Mouse (Mus musculus): Measurements from ENCODE around the gene Ypel4. TPM values are rescaled to one million over a fixed set of nuclear protein-coding genes. Genes with fewer than 3 reads are reported as not detected.
A peak's percentile ranks its signal among the peaks of the same experiment; 100 is the strongest.

Ypel4 gene
- 21.8 and 24.7 TPM in 2 replicates for polyA plus RNA-seq (2015; fragmentation: Nextera tagmentation; extraction: Ambion mirVana)

- peak; percentile 84 for ATAC-seq
- Histone ChIP-seq H3K27ac (ENCODE audit: low read length) (peak within 1 kb of the TSS; percentile 82), H3K9me3 (ENCODE audit: control insufficient read depth, low read length) (no peaks in the 10 kb centered on the region), H3K36me3 (ENCODE audit: control insufficient read depth, insufficient read depth) (no peaks in the 10 kb centered on the region), H3K9ac (replicated peaks; ENCODE audit: low read depth, low read length) (peak within 1 kb of the TSS; percentile 80), H3K4me3 (replicated peaks; ENCODE audit: low read length) (peak within 1 kb of the TSS; percentile 58), H3K4me2 (ENCODE audit: low read length) (peak within 1 kb of the TSS; percentile 84), H3K4me1 (replicated peaks; ENCODE audit: control insufficient read depth, insufficient read depth, low read length) (peaks cover 48% of the 10 kb centered on the region), H3K27me3 (replicated peaks; ENCODE audit: control insufficient read depth, insufficient read depth, low read length) (no peaks in the 10 kb centered on the region)
- 3% methylated on average over 8 of the region's 8 CpGs for WGBS
Observed at GRCm38 (mm10) chr2:84733579-84734300, at the start of gene Ypel4. Gene Ypel4, plus strand, starts transcription at chr2:84734058.

GRCm38 (mm10) chr2:84688080-84688844, 45.6 kb upstream of the Ypel4 start:
- 89% methylated on average over 2 of the region's 2 CpGs for WGBS
- no peak overlapping the region for H3K4me2 ChIP-seq (ENCODE audit: low read length)
- no peaks in the 10 kb centered on the region for H3K9me3 ChIP-seq (ENCODE audit: control insufficient read depth, low read length)
- no peaks in the 10 kb centered on the region for H3K27me3 ChIP-seq (replicated peaks; ENCODE audit: control insufficient read depth, insufficient read depth, low read length)
- H3K4me1 ChIP-seq (replicated peaks; ENCODE audit: control insufficient read depth, insufficient read depth, low read length) = no peaks in the 10 kb centered on the region
- H3K36me3 ChIP-seq (ENCODE audit: control insufficient read depth, insufficient read depth) = peaks cover 46% of the 10 kb centered on the region
- ATAC-seq = no peak
- H3K27ac ChIP-seq (ENCODE audit: low read length) = no peak overlapping the region
- H3K4me3 ChIP-seq (replicated peaks; ENCODE audit: low read length) = no peak overlapping the region
- H3K9ac ChIP-seq (replicated peaks; ENCODE audit: low read depth, low read length) = no peak overlapping the region

- WGBS = 86% methylated on average over 12 of the region's 12 CpGs
- H3K9ac ChIP-seq (replicated peaks; ENCODE audit: low read depth, low read length) = no peak overlapping the region
- no peaks in the 10 kb centered on the region for H3K4me1 ChIP-seq (replicated peaks; ENCODE audit: control insufficient read depth, insufficient read depth, low read length)
- no peak overlapping the region for H3K27ac ChIP-seq (ENCODE audit: low read length)
- no peaks in the 10 kb centered on the region for H3K9me3 ChIP-seq (ENCODE audit: control insufficient read depth, low read length)
- H3K4me3 ChIP-seq (replicated peaks; ENCODE audit: low read length) = no peak overlapping the region
- peaks cover 50% of the 10 kb centered on the region for H3K36me3 ChIP-seq (ENCODE audit: control insufficient read depth, insufficient read depth)
- H3K27me3 ChIP-seq (replicated peaks; ENCODE audit: control insufficient read depth, insufficient read depth, low read length) = no peaks in the 10 kb centered on the region
- H3K4me2 ChIP-seq (ENCODE audit: low read length) = no peak overlapping the region
- no peak for ATAC-seq
Observed at GRCm38 (mm10) chr2:84690050-84690449, 43.8 kb upstream of the Ypel4 start.

GRCm38 (mm10) chr2:84695007-84695695, 38.7 kb upstream of the Ypel4 start:
- H3K9me3 ChIP-seq (ENCODE audit: control insufficient read depth, low read length) = no peaks in the 10 kb centered on the region
- no peak overlapping the region for H3K27ac ChIP-seq (ENCODE audit: low read length)
- WGBS = 88% methylated on average over 5 of the region's 5 CpGs
- no peak overlapping the region for H3K4me2 ChIP-seq (ENCODE audit: low read length)
- no peak overlapping the region for H3K4me3 ChIP-seq (replicated peaks; ENCODE audit: low read length)
- H3K4me1 ChIP-seq (replicated peaks; ENCODE audit: control insufficient read depth, insufficient read depth, low read length) = no peaks in the 10 kb centered on the region
- no peak overlapping the region for H3K9ac ChIP-seq (replicated peaks; ENCODE audit: low read depth, low read length)
- no peaks in the 10 kb centered on the region for H3K27me3 ChIP-seq (replicated peaks; ENCODE audit: control insufficient read depth, insufficient read depth, low read length)
- peaks cover 24% of the 10 kb centered on the region for H3K36me3 ChIP-seq (ENCODE audit: control insufficient read depth, insufficient read depth)
- ATAC-seq = no peak

GRCm38 (mm10) chr2:84703497-84703896, 30.4 kb upstream of the Ypel4 start:
- Histone ChIP-seq H3K4me1 (replicated peaks; ENCODE audit: control insufficient read depth, insufficient read depth, low read length) (peaks cover 8% of the 10 kb centered on the region), H3K9ac (replicated peaks; ENCODE audit: low read depth, low read length) (no peak overlapping the region), H3K27me3 (replicated peaks; ENCODE audit: control insufficient read depth, insufficient read depth, low read length) (no peaks in the 10 kb centered on the region), H3K36me3 (ENCODE audit: control insufficient read depth, insufficient read depth) (peaks cover 2% of the 10 kb centered on the region; the same call in 1 of the 2 replicates), H3K9me3 (ENCODE audit: control insufficient read depth, low read length) (no peaks in the 10 kb centered on the region), H3K4me3 (replicated peaks; ENCODE audit: low read length) (no peak overlapping the region), H3K4me2 (ENCODE audit: low read length) (no peak overlapping the region), H3K27ac (ENCODE audit: low read length) (no peak overlapping the region)
- no peak for ATAC-seq
- 97% methylated on average over 1 of the region's 1 CpGs for WGBS

GRCm38 (mm10) chr2:84704329-84704728, 29.5 kb upstream of the Ypel4 start:
- H3K27ac ChIP-seq (ENCODE audit: low read length) = no peak overlapping the region
- H3K4me2 ChIP-seq (ENCODE audit: low read length) = no peak overlapping the region
- no peak overlapping the region for H3K4me3 ChIP-seq (replicated peaks; ENCODE audit: low read length)
- peaks cover 5% of the 10 kb centered on the region; the same call in 1 of the 2 replicates for H3K36me3 ChIP-seq (ENCODE audit: control insufficient read depth, insufficient read depth)
- H3K9ac ChIP-seq (replicated peaks; ENCODE audit: low read depth, low read length) = no peak overlapping the region
- 73% methylated on average over 5 of the region's 5 CpGs for WGBS
- no peaks in the 10 kb centered on the region for H3K27me3 ChIP-seq (replicated peaks; ENCODE audit: control insufficient read depth, insufficient read depth, low read length)
- ATAC-seq = no peak
- H3K4me1 ChIP-seq (replicated peaks; ENCODE audit: control insufficient read depth, insufficient read depth, low read length) = peaks cover 13% of the 10 kb centered on the region
- no peaks in the 10 kb centered on the region for H3K9me3 ChIP-seq (ENCODE audit: control insufficient read depth, low read length)

GRCm38 (mm10) chr2:84705295-84705694, 28.6 kb upstream of the Ypel4 start:
- Histone ChIP-seq H3K9ac (replicated peaks; ENCODE audit: low read depth, low read length) (no peak overlapping the region), H3K4me2 (ENCODE audit: low read length) (no peak overlapping the region), H3K9me3 (ENCODE audit: control insufficient read depth, low read length) (no peaks in the 10 kb centered on the region), H3K4me3 (replicated peaks; ENCODE audit: low read length) (no peak overlapping the region), H3K27me3 (replicated peaks; ENCODE audit: control insufficient read depth, insufficient read depth, low read length) (no peaks in the 10 kb centered on the region), H3K36me3 (ENCODE audit: control insufficient read depth, insufficient read depth) (peaks cover 8% of the 10 kb centered on the region; the same call in 1 of the 2 replicates), H3K4me1 (replicated peaks; ENCODE audit: control insufficient read depth, insufficient read depth, low read length) (peaks cover 16% of the 10 kb centered on the region), H3K27ac (ENCODE audit: low read length) (no peak overlapping the region)
- 88% methylated on average over 1 of the region's 1 CpGs for WGBS
- no peak for ATAC-seq

- Histone ChIP-seq H3K4me2 (ENCODE audit: low read length) (no peak overlapping the region), H3K4me1 (replicated peaks; ENCODE audit: control insufficient read depth, insufficient read depth, low read length) (peaks cover 16% of the 10 kb centered on the region), H3K27me3 (replicated peaks; ENCODE audit: control insufficient read depth, insufficient read depth, low read length) (no peaks in the 10 kb centered on the region), H3K36me3 (ENCODE audit: control insufficient read depth, insufficient read depth) (peaks cover 12% of the 10 kb centered on the region; the same call in 1 of the 2 replicates), H3K27ac (ENCODE audit: low read length) (no peak overlapping the region), H3K9ac (replicated peaks; ENCODE audit: low read depth, low read length) (no peak overlapping the region), H3K9me3 (ENCODE audit: control insufficient read depth, low read length) (no peaks in the 10 kb centered on the region), H3K4me3 (replicated peaks; ENCODE audit: low read length) (no peak overlapping the region)
- no peak for ATAC-seq
- WGBS = 9% methylated on average over 1 of the region's 1 CpGs
Observed at GRCm38 (mm10) chr2:84707523-84707922, 26.3 kb upstream of the Ypel4 start.

GRCm38 (mm10) chr2:84711898-84712297, 22.0 kb upstream of the Ypel4 start:
- Histone ChIP-seq H3K36me3 (ENCODE audit: control insufficient read depth, insufficient read depth) (peaks cover 10% of the 10 kb centered on the region; the same call in 1 of the 2 replicates), H3K27ac (ENCODE audit: low read length) (no peak overlapping the region), H3K4me1 (replicated peaks; ENCODE audit: control insufficient read depth, insufficient read depth, low read length) (peaks cover 30% of the 10 kb centered on the region), H3K9me3 (ENCODE audit: control insufficient read depth, low read length) (no peaks in the 10 kb centered on the region), H3K4me2 (ENCODE audit: low read length) (no peak overlapping the region), H3K4me3 (replicated peaks; ENCODE audit: low read length) (no peak overlapping the region), H3K27me3 (replicated peaks; ENCODE audit: control insufficient read depth, insufficient read depth, low read length) (no peaks in the 10 kb centered on the region), H3K9ac (replicated peaks; ENCODE audit: low read depth, low read length) (no peak overlapping the region)
- no peak for ATAC-seq
- 84% methylated on average over 2 of the region's 2 CpGs for WGBS

Data from forebrain, embryonic 16.5 days (tissue).